Mouse (Mus musculus): ENCODE results near the gene Gm3336. TPM values are rescaled to one million over a fixed set of nuclear protein-coding genes. Genes with fewer than 3 reads are reported as not detected.

The Gm3336 gene
- polyA plus RNA-seq, 1 experiment from 2014 or later, result not detected

DNA sequence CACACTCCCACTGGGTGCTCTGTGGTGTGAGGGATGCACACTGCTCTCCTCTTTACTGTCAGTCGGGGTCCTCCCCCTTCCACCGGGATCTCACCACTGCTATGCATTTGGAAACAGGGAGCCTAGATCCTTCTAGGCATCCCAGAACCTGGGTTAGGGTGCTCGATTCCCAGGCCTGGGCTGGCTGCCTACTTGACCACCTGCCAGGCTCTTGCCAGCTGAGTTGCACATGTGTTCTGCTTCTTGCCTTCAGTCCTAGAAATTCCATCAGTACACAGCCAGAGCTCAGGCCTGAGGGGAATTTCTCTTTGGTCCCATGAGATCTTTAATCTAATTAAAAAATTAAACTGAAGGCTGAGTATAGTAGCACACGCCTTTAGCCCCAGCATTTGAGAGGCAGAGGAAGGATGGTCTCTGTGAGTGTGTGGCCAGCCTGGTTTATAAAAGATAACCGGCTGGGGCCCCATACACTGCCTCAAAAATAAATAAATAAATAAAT lies 28.4 kb upstream of the Gm3336 start:
- Histone ChIP-seq H3K27me3 (ENCODE audit: control insufficient read depth, insufficient read depth, low read length) (no peaks in the 10 kb centered on the region), H3K4me3 (ENCODE audit: low read depth, low read length) (no peak overlapping the region), H3K9ac (ENCODE audit: low read length) (no peak overlapping the region), H3K27ac (ENCODE audit: low read depth, low read length) (no peak overlapping the region), H3K36me3 (ENCODE audit: control insufficient read depth, insufficient read depth, low read length) (no peaks in the 10 kb centered on the region), H3K4me1 (replicated peaks; ENCODE audit: control insufficient read depth, insufficient read depth, low read length) (peaks cover 9% of the 10 kb centered on the region; the same call in 1 of the 2 replicates), H3K4me2 (ENCODE audit: low read depth, low read length, severe bottlenecking) (no peak overlapping the region), H3K9me3 (ENCODE audit: control insufficient read depth, low read length) (no peaks in the 10 kb centered on the region)
- WGBS, result 71% methylated on average over 5 of the region's 5 CpGs
- ATAC-seq (replicated peaks; ENCODE audit: low FRiP score) (no peak), DNase-seq (ENCODE audit: low spot score) (no peak)

- no peaks in the 10 kb centered on the region for H3K9me3 ChIP-seq (ENCODE audit: control insufficient read depth, low read length)
- H3K4me3 ChIP-seq (ENCODE audit: low read depth, low read length), result peak overlapping the region; percentile 21
- ATAC-seq (replicated peaks; ENCODE audit: low FRiP score) (no peak), DNase-seq (ENCODE audit: low spot score) (no peak)
- WGBS, result 55% methylated on average over 4 of the region's 4 CpGs
- no peaks in the 10 kb centered on the region for H3K36me3 ChIP-seq (ENCODE audit: control insufficient read depth, insufficient read depth, low read length)
- H3K27ac ChIP-seq (ENCODE audit: low read depth, low read length), result peak overlapping the region; percentile 86
- H3K27me3 ChIP-seq (ENCODE audit: control insufficient read depth, insufficient read depth, low read length), result no peaks in the 10 kb centered on the region
- H3K9ac ChIP-seq (ENCODE audit: low read length), result peak overlapping the region; percentile 76
- H3K4me2 ChIP-seq (ENCODE audit: low read depth, low read length, severe bottlenecking), result peak overlapping the region; percentile 46; the same call in 1 of the 2 replicates
- H3K4me1 ChIP-seq (replicated peaks; ENCODE audit: control insufficient read depth, insufficient read depth, low read length), result peaks cover 19% of the 10 kb centered on the region
These were observed 27.1 kb upstream of the Gm3336 start for GRCm38 (mm10) chr8:70691230-70691629.

- peaks cover 25% of the 10 kb centered on the region for H3K4me1 ChIP-seq (replicated peaks; ENCODE audit: control insufficient read depth, insufficient read depth, low read length)
These were observed 26.6 kb upstream of the Gm3336 start for GRCm38 (mm10) chr8:70691727-70692231.

DNA sequence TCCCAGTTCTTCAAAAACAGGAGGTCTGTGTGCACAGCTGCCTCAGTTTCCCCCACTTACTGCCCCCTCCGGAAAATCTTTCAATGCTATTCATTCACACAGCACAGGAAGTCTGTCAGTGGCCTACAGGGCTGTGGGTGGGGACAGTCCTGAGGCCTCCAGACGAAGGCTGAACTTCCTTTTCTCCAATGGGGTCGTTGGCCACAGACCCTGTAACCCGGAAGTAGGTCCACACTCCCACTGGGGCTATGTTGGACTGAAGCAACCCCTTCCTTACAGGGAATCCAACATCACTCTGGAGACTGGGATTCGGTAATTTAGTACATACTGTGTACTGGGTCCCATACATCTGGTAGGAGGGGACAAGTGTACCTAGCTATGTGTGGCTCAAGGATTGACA lies 24.7 kb upstream of the Gm3336 start:
- Histone ChIP-seq H3K9ac (ENCODE audit: low read length) (no peak overlapping the region), H3K27ac (ENCODE audit: low read depth, low read length) (no peak overlapping the region; the same call in 1 of the 2 replicates), H3K36me3 (ENCODE audit: control insufficient read depth, insufficient read depth, low read length) (no peaks in the 10 kb centered on the region), H3K4me1 (replicated peaks; ENCODE audit: control insufficient read depth, insufficient read depth, low read length) (peaks cover 39% of the 10 kb centered on the region), H3K27me3 (ENCODE audit: control insufficient read depth, insufficient read depth, low read length) (no peaks in the 10 kb centered on the region), H3K4me3 (ENCODE audit: low read depth, low read length) (no peak overlapping the region), H3K9me3 (ENCODE audit: control insufficient read depth, low read length) (no peaks in the 10 kb centered on the region), H3K4me2 (ENCODE audit: low read depth, low read length, severe bottlenecking) (no peak overlapping the region)
- 85% methylated on average over 5 of the region's 5 CpGs for WGBS
- DNase-seq (ENCODE audit: low spot score) (no peak), ATAC-seq (replicated peaks; ENCODE audit: low FRiP score) (no peak)

More at GRCm38 (mm10) chr8:70691727-70692231, 26.6 kb upstream of the Gm3336 start:
- H3K9me3 ChIP-seq (ENCODE audit: control insufficient read depth, low read length), result no peaks in the 10 kb centered on the region
- peak; percentile 75 for ATAC-seq (replicated peaks; ENCODE audit: low FRiP score)
- peak overlapping the region; percentile 21 for H3K4me3 ChIP-seq (ENCODE audit: low read depth, low read length)
- H3K27me3 ChIP-seq (ENCODE audit: control insufficient read depth, insufficient read depth, low read length), result no peaks in the 10 kb centered on the region
- H3K4me2 ChIP-seq (ENCODE audit: low read depth, low read length, severe bottlenecking), result peak overlapping the region; percentile 46; the same call in 1 of the 2 replicates
- peak overlapping the region; percentile 76 for H3K9ac ChIP-seq (ENCODE audit: low read length)
- WGBS, result under 1% methylated on average over 20 of the region's 20 CpGs
- H3K36me3 ChIP-seq (ENCODE audit: control insufficient read depth, insufficient read depth, low read length), result no peaks in the 10 kb centered on the region
- DNase-seq (ENCODE audit: low spot score), result peak; percentile 89
- peak overlapping the region; percentile 86 for H3K27ac ChIP-seq (ENCODE audit: low read depth, low read length)

GRCm38 (mm10) chr8:70695318-70696018 lies 22.9 kb upstream of the Gm3336 start:
- H3K4me3 ChIP-seq (ENCODE audit: low read depth, low read length), result no peak overlapping the region
- WGBS, result 31% methylated on average over 32 of the region's 32 CpGs
- H3K27ac ChIP-seq (ENCODE audit: low read depth, low read length), result 0 out of 2 replicates have a peak overlapping the region, but pooled peaks have one; percentile 44

GRCm38 (mm10) chr8:70696019-70696885 lies 22.1 kb upstream of the Gm3336 start:
- 0 out of 2 replicates have a peak, but pooled peaks have one; percentile 5 for ATAC-seq (replicated peaks; ENCODE audit: low FRiP score)
- peak; percentile 89 for DNase-seq (ENCODE audit: low spot score)
- Histone ChIP-seq H3K4me3 (ENCODE audit: low read depth, low read length) (peak overlapping the region; percentile 11; the same call in 1 of the 2 replicates), H3K27ac (ENCODE audit: low read depth, low read length) (peak overlapping the region; percentile 44), H3K36me3 (ENCODE audit: control insufficient read depth, insufficient read depth, low read length) (no peaks in the 10 kb centered on the region), H3K9me3 (ENCODE audit: control insufficient read depth, low read length) (no peaks in the 10 kb centered on the region), H3K27me3 (ENCODE audit: control insufficient read depth, insufficient read depth, low read length) (no peaks in the 10 kb centered on the region), H3K4me1 (replicated peaks; ENCODE audit: control insufficient read depth, insufficient read depth, low read length) (peaks cover 40% of the 10 kb centered on the region), H3K4me2 (ENCODE audit: low read depth, low read length, severe bottlenecking) (peak overlapping the region; percentile 48), H3K9ac (ENCODE audit: low read length) (peak overlapping the region; percentile 56)
- 7% methylated on average over 31 of the region's 31 CpGs for WGBS

More at GRCm38 (mm10) chr8:70695318-70696018, 22.9 kb upstream of the Gm3336 start:
- H3K27me3 ChIP-seq (ENCODE audit: control insufficient read depth, insufficient read depth, low read length), result no peaks in the 10 kb centered on the region
- no peak overlapping the region; the same call in 1 of the 2 replicates for H3K4me2 ChIP-seq (ENCODE audit: low read depth, low read length, severe bottlenecking)
- DNase-seq (ENCODE audit: low spot score), result no peak
- H3K36me3 ChIP-seq (ENCODE audit: control insufficient read depth, insufficient read depth, low read length), result no peaks in the 10 kb centered on the region
- ATAC-seq (replicated peaks; ENCODE audit: low FRiP score), result no peak
- peak overlapping the region; percentile 56 for H3K9ac ChIP-seq (ENCODE audit: low read length)
- H3K4me1 ChIP-seq (replicated peaks; ENCODE audit: control insufficient read depth, insufficient read depth, low read length), result peaks cover 39% of the 10 kb centered on the region
- no peaks in the 10 kb centered on the region for H3K9me3 ChIP-seq (ENCODE audit: control insufficient read depth, low read length)

DNA sequence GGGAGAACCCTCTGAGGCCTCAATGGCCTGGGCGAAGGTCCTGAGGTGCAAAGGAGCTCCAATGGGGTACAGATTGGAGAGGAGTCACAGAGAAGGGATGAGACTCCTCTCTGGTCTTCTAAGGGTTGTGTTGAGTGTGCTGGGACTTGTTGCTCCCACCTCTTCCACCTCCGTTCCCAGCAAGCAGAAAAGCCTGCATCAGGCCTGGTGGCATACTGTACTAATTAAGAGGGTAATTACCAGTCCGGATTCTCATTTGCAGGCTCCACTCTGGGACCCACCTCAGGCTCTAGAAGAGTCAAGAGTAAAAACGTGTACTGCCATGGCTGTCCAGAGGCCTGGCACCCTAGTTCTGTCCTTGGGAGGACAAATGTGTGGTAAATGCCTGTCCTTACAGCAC lies 21.4 kb upstream of the Gm3336 start:
- H3K9me3 ChIP-seq (ENCODE audit: control insufficient read depth, low read length), result no peaks in the 10 kb centered on the region
- 47% methylated on average over 4 of the region's 4 CpGs for WGBS
- peak overlapping the region; percentile 56 for H3K9ac ChIP-seq (ENCODE audit: low read length)
- peak overlapping the region; percentile 44 for H3K27ac ChIP-seq (ENCODE audit: low read depth, low read length)
- H3K27me3 ChIP-seq (ENCODE audit: control insufficient read depth, insufficient read depth, low read length), result no peaks in the 10 kb centered on the region
- H3K4me2 ChIP-seq (ENCODE audit: low read depth, low read length, severe bottlenecking), result peak overlapping the region; percentile 48
- H3K4me3 ChIP-seq (ENCODE audit: low read depth, low read length), result peak overlapping the region; percentile 11; the same call in 1 of the 2 replicates
- DNase-seq (ENCODE audit: low spot score), result no peak
- no peaks in the 10 kb centered on the region for H3K36me3 ChIP-seq (ENCODE audit: control insufficient read depth, insufficient read depth, low read length)
- no peak for ATAC-seq (replicated peaks; ENCODE audit: low FRiP score)
- H3K4me1 ChIP-seq (replicated peaks; ENCODE audit: control insufficient read depth, insufficient read depth, low read length), result peaks cover 39% of the 10 kb centered on the region

Data from forebrain, embryonic 11.5 days (tissue).